Mouse (Mus musculus): ENCODE results near the gene Gmeb2. TPM values are rescaled to one million over a fixed set of nuclear protein-coding genes. Genes with fewer than 3 reads are reported as not detected.

Gene Gmeb2
- polyA plus RNA-seq, 1 experiment from 2014 or later, result 20.2 TPM

DNA sequence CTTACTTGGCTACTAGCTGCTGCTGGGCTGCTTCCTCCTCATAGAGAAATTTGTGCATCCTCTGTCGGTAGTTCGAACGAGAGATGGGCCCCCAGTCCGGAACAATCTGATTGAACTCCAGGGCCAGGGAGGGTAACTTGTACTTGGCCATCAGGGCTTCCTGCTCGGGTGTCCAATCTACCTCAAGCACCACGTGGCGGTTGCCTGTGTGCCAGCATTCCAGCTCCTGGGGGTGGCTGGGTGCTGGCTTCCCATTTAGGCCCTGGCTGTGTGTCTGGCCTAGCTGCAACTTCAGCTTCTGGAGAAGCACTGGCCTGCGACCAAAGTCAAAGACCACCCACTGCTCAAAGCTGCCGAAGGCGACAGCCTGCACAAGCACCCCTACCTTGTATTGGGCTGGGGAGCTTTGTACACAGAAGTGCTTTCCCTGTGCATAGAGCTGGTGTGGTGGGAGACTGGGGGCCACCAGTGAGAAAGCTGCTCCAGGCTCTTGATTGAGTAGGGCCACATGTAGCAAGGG lies 49.7 kb downstream of the Gmeb2 start:
- no peak overlapping the region for H3K4me2 ChIP-seq (replicated peaks)
- no peak overlapping the region for H3K27ac ChIP-seq (replicated peaks)
- H3K4me1 ChIP-seq, result 0 out of 2 replicates have a peak, but pooled peaks cover 2% of the 10 kb centered on the region
- no peak for ATAC-seq (replicated peaks)
- H3K27me3 ChIP-seq, result no peaks in the 10 kb centered on the region
- no peak overlapping the region for H3K9ac ChIP-seq (replicated peaks)
- no peaks in the 10 kb centered on the region for H3K9me3 ChIP-seq
- no peaks in the 10 kb centered on the region for H3K36me3 ChIP-seq
- no peak overlapping the region for H3K4me3 ChIP-seq
- WGBS, result 73% methylated on average over 10 of the region's 10 CpGs

DNA sequence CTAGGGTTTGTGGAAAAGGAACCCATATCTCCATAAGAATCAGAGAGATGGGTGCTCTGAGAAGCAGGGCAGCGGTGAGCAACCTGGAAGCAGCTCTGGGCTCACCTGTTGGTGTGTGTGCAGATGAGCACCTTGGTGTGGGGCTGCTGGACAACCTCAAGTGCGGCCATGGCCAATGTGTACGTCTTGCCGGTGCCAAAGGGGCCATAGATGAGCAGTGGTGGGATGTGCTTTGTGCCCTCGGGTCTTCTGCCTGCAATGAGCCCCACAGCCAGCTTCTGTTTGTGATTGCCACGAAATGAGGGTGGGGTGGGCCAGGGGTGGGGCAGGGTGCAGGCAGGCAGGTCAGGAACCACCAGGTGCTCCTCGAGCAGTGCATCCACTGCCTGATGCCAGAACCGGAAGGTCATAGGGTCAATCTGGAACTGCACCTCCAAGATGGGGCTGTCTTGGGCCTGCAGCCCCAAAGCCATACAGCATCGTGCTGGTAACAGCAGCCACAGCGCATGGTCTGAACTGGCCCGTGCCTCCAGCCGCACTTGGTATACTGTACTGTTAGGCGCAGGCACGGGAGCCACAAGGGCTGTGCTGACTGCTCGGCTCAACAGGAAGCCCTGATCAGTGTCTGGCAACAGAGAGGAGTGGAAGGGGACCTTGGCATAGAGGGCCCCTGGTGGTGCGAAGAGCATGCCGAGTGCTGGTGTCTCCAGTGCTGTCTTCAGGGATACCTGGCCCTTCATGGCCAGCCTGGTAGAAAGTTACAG lies 50.4 kb downstream of the Gmeb2 start:
- no peaks in the 10 kb centered on the region for H3K36me3 ChIP-seq
- 91% methylated on average over 17 of the region's 17 CpGs for WGBS
- H3K4me2 ChIP-seq (replicated peaks), result no peak overlapping the region
- no peak overlapping the region for H3K27ac ChIP-seq (replicated peaks)
- no peaks in the 10 kb centered on the region for H3K27me3 ChIP-seq
- H3K9ac ChIP-seq (replicated peaks), result no peak overlapping the region
- no peak overlapping the region for H3K4me3 ChIP-seq
- 0 out of 2 replicates have a peak, but pooled peaks cover 2% of the 10 kb centered on the region for H3K4me1 ChIP-seq
- H3K9me3 ChIP-seq, result no peaks in the 10 kb centered on the region
- ATAC-seq (replicated peaks), result no peak

DNA sequence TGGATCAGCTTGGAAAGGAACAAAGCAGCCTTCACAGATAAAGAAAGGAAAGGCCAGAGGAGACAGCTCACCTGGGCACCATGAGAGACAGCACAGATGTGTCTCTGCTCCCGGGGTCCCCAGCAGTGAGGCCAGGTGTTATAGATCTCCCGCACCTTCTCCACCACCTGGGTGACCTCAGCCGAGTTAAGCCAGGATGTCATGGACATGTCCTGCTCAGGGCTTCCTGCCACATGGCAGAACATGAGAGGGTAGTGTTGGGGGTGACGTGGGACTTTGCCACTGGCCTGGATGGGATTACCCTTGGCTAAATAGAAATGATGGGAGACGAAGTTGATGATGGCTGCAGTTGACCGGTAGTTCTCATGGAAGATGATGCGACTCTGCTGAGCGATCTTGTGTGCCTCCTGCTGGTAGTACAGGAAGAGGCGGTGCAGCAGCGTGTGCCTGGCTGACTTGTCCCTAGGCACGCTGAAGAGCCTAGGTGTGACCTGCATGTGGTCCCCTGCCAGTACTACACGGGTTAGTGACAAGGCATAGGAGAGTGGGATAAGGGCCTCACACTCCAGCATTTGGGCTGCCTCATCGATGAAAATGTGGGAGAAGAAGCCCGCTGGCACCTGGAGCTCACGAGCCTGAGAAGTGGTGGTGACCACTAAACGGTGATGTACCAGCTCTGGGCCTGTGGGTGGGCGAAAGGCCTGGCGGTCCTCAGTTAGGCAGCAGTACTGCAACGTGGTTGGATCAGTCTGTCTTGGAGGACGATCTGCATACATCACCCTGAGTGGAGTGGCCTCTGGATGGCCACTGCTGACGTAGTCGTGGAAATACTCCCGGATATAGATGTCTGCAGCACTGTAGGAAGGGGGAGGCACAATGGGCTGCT lies 51.9 kb downstream of the Gmeb2 start:
- 88% methylated on average over 23 of the region's 23 CpGs for WGBS

DNA sequence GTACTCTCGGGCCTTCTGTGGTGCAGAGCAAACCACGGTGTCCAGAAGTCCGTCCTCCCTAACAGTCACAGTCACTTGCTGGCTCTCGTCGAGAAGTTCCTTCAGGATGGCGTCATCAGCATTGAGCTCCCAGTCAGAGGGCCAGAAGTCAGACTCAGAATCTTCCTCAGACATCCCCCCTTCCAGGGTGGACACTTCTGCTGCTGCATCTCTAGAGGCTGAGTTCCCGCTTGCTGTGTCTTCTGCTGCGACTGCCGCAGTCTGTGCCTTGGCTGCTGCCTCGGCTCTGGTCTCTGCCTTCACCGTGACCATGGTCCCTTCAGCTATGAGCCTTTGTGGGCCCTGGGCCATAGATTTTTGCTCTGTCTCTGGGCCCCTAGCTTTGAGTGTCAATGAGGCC lies 53.2 kb downstream of the Gmeb2 start:
- H3K9me3 ChIP-seq, result no peaks in the 10 kb centered on the region
- 91% methylated on average over 11 of the region's 11 CpGs for WGBS
- no peak overlapping the region for H3K27ac ChIP-seq (replicated peaks)
- no peak overlapping the region for H3K9ac ChIP-seq (replicated peaks)
- no peak overlapping the region for H3K4me3 ChIP-seq
- H3K4me1 ChIP-seq, result no peaks in the 10 kb centered on the region
- no peak overlapping the region for H3K4me2 ChIP-seq (replicated peaks)
- H3K36me3 ChIP-seq, result no peaks in the 10 kb centered on the region
- no peak for ATAC-seq (replicated peaks)
- H3K27me3 ChIP-seq, result no peaks in the 10 kb centered on the region

More for the DNA sequence above, 51.9 kb downstream of the Gmeb2 start:
- no peaks in the 10 kb centered on the region for H3K4me1 ChIP-seq
- ATAC-seq (replicated peaks), result no peak
- H3K4me2 ChIP-seq (replicated peaks), result no peak overlapping the region
- no peak overlapping the region for H3K9ac ChIP-seq (replicated peaks)
- no peak overlapping the region for H3K4me3 ChIP-seq
- no peak overlapping the region for H3K27ac ChIP-seq (replicated peaks)
- no peaks in the 10 kb centered on the region for H3K36me3 ChIP-seq
- H3K9me3 ChIP-seq, result no peaks in the 10 kb centered on the region
- no peaks in the 10 kb centered on the region for H3K27me3 ChIP-seq

GRCm38 (mm10) chr2:181233443-181233842 lies 54.4 kb downstream of the Gmeb2 start:
- Histone ChIP-seq H3K4me3 (no peak overlapping the region), H3K27me3 (no peaks in the 10 kb centered on the region), H3K27ac (replicated peaks) (no peak overlapping the region), H3K4me1 (no peaks in the 10 kb centered on the region), H3K9ac (replicated peaks) (no peak overlapping the region), H3K36me3 (no peaks in the 10 kb centered on the region), H3K4me2 (replicated peaks) (no peak overlapping the region), H3K9me3 (no peaks in the 10 kb centered on the region)
- WGBS, result 90% methylated on average over 15 of the region's 15 CpGs
- ATAC-seq (replicated peaks), result no peak

- WGBS, result 76% methylated on average over 20 of the region's 20 CpGs
- 0 out of 2 replicates have a peak, but pooled peaks have one; percentile 38 for ATAC-seq (replicated peaks)
- Histone ChIP-seq H3K36me3 (no peaks in the 10 kb centered on the region), H3K9me3 (no peaks in the 10 kb centered on the region), H3K4me3 (no peak overlapping the region), H3K4me1 (no peaks in the 10 kb centered on the region), H3K27me3 (no peaks in the 10 kb centered on the region), H3K4me2 (replicated peaks) (no peak overlapping the region), H3K27ac (replicated peaks) (no peak overlapping the region), H3K9ac (replicated peaks) (no peak overlapping the region)
Measured at GRCm38 (mm10) chr2:181231171-181231570, 56.7 kb downstream of the Gmeb2 start.

DNA sequence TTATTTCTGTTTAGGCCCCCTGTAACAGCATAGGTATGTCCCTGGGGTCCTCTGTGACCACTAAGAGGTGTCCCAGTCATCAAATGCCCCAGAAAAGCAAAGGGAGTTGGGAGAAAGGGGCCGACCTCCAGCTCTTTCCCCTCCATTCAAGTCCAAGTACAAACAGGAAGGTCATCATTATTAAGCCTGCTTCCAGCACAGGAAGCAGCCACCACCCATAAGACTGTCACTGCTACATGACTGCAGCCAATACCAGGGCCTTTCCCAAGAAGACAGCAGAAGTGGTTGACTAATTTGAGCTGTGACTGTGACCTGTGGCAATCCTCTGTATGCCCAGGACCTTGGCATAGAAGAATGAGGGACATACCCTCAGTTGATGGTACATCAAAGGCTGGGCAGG lies 59.5 kb downstream of the Gmeb2 start:
- no peaks in the 10 kb centered on the region for H3K36me3 ChIP-seq
- no peaks in the 10 kb centered on the region for H3K27me3 ChIP-seq
- WGBS, result 83% methylated on average over 1 of the region's 1 CpGs
- H3K4me2 ChIP-seq (replicated peaks), result no peak overlapping the region
- no peak overlapping the region for H3K4me3 ChIP-seq
- H3K27ac ChIP-seq (replicated peaks), result no peak overlapping the region
- H3K9me3 ChIP-seq, result no peaks in the 10 kb centered on the region
- H3K9ac ChIP-seq (replicated peaks), result no peak overlapping the region
- H3K4me1 ChIP-seq, result no peaks in the 10 kb centered on the region
- no peak for ATAC-seq (replicated peaks)

- Histone ChIP-seq H3K4me2 (replicated peaks) (no peak overlapping the region), H3K9ac (replicated peaks) (no peak overlapping the region), H3K27me3 (no peaks in the 10 kb centered on the region), H3K9me3 (no peaks in the 10 kb centered on the region), H3K36me3 (no peaks in the 10 kb centered on the region), H3K27ac (replicated peaks) (no peak overlapping the region), H3K4me1 (no peaks in the 10 kb centered on the region), H3K4me3 (no peak overlapping the region)
- no peak for ATAC-seq (replicated peaks)
- WGBS, result 82% methylated on average over 3 of the region's 3 CpGs
Measured at GRCm38 (mm10) chr2:181227122-181227521, 60.7 kb downstream of the Gmeb2 start.

DNA sequence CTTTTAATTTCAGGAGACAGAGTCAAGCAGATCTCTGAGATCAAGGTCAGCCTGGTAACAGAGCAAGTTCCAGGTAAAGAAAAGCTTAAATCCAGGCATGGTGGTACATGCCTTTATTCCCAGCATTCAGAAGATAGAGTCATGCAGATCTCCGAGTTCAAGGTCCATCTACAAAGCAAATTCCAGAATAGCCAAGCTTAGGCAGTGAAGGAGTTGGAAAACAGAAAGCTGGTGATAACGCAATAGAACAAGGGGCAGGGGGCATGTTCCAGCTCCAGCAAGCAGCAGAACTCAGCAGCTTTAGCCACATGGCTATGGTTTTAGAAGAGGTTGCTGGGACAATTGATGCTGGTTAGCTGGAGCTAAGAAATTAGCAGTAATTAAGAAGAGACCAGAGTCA lies 62.8 kb downstream of the Gmeb2 start:
- Histone ChIP-seq H3K4me1 (peaks cover 2% of the 10 kb centered on the region), H3K9ac (replicated peaks) (no peak overlapping the region), H3K4me2 (replicated peaks) (no peak overlapping the region), H3K27me3 (no peaks in the 10 kb centered on the region), H3K27ac (replicated peaks) (no peak overlapping the region), H3K9me3 (no peaks in the 10 kb centered on the region), H3K36me3 (no peaks in the 10 kb centered on the region), H3K4me3 (no peak overlapping the region)
- WGBS, result 90% methylated on average over 2 of the region's 2 CpGs
- no peak for ATAC-seq (replicated peaks)

DNA sequence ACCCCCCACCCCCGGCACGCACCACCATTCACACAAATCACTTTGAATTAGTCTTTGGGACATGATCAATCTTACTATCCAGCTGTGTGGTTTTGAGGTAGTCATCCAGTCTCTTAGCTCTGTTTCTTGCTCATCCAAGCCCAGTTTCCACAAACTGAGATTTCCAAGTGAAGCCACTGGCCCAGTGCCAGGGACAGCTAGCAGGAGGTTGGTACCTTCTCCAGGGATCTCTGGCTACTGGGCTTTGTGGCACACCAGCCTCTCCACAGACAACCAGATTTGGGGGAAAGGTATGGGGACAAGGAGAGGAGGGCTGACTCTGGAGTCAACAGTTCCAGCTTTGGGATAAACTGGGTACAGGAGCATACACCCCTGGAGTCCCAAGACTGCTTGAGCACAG lies 67.5 kb downstream of the Gmeb2 start:
- H3K4me1 ChIP-seq, result peaks cover 10% of the 10 kb centered on the region
- WGBS, result 46% methylated on average over 2 of the region's 2 CpGs
- H3K4me2 ChIP-seq (replicated peaks), result peak overlapping the region; percentile 48; the same call in 1 of the 2 replicates
- no peaks in the 10 kb centered on the region for H3K9me3 ChIP-seq
- H3K9ac ChIP-seq (replicated peaks), result no peak overlapping the region
- H3K36me3 ChIP-seq, result no peaks in the 10 kb centered on the region
- H3K4me3 ChIP-seq, result no peak overlapping the region
- no peaks in the 10 kb centered on the region for H3K27me3 ChIP-seq
- no peak for ATAC-seq (replicated peaks)
- no peak overlapping the region for H3K27ac ChIP-seq (replicated peaks)

DNA sequence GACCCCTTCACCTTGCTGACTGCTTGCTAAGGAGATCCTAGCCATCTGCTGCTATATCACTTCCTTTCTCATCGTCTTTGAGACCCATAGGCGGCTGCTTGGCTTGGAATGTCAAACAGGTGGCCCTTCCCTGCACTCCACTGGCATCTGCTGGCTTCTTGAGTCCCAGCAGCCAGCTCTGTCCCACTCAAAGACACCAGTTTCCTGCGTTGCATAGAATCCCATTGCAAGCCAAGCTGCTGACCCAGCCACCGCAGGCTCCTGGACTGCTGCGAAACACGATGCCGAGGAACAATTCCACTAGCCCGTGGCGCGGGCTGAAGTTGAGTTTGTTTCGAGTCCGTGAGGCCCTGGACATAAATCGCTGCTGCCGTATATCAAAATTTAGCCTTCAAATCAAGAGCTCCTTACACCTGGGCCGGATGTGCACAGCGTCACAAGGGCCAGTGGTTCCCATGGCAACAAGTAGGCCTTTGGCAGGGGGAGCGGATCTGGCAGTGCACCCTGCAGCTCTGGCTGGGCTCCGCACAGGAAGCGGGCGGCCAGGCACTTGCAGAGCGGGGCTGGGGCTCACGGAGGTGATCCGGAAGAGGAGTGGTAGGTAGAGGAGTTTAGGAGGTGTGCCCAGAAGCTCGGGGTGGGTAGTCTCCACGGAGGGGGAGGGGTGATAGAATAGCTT lies 68.2 kb downstream of the Gmeb2 start, which contains the start of gene Fndc11:
Fndc11 (plus strand) TSS at position 476 of the 679 bp plus-strand sequence.
- Histone ChIP-seq H3K4me3 (peak within 1 kb of the TSS; percentile 27), H3K9ac (replicated peaks) (no peak within 1 kb of the TSS; the same call in 1 of the 2 replicates), H3K9me3 (no peaks in the 10 kb centered on the region), H3K27ac (replicated peaks) (peak within 1 kb of the TSS; percentile 43; the same call in 1 of the 2 replicates), H3K4me1 (peaks cover 10% of the 10 kb centered on the region), H3K4me2 (replicated peaks) (peak within 1 kb of the TSS; percentile 48), H3K27me3 (peaks cover 4% of the 10 kb centered on the region; the same call in 1 of the 2 replicates), H3K36me3 (no peaks in the 10 kb centered on the region)
- peak; percentile 70 for ATAC-seq (replicated peaks)
- 4% methylated on average over 25 of the region's 25 CpGs for WGBS
